Mouse (Mus musculus): Measurements from ENCODE around the gene Ddx27. TPM values are rescaled to one million over a fixed set of nuclear protein-coding genes. Genes with fewer than 3 reads are reported as not detected.

The Ddx27 gene
- polyA plus RNA-seq, 1 experiment from 2014 or later: 45.3 TPM

GRCm38 (mm10) chr2:167078931-167079495 lies 64.0 kb downstream of the Ddx27 start:
- peaks cover 5% of the 10 kb centered on the region; the same call in 1 of the 2 replicates for H3K4me1 ChIP-seq (ENCODE audit: control insufficient read depth, insufficient read depth, low read length)
- no peak overlapping the region for H3K4me2 ChIP-seq (replicated peaks; ENCODE audit: low read depth, low read length)
- no peak overlapping the region for H3K27ac ChIP-seq (ENCODE audit: low read length)
- WGBS: 34% methylated on average over 9 of the region's 9 CpGs
- no peaks in the 10 kb centered on the region for H3K9me3 ChIP-seq (ENCODE audit: control insufficient read depth, low read depth, low read length)
- no peak overlapping the region for H3K4me3 ChIP-seq (ENCODE audit: low read depth, low read length)
- ATAC-seq (ENCODE audit: insufficient number of reproducible peaks, insufficient read depth, low FRiP score, low read depth): no peak
- no peaks in the 10 kb centered on the region for H3K36me3 ChIP-seq (ENCODE audit: control insufficient read depth, insufficient read depth, low read length)
- no peak overlapping the region for H3K9ac ChIP-seq (replicated peaks; ENCODE audit: low read depth, low read length)
- H3K27me3 ChIP-seq (ENCODE audit: control insufficient read depth, insufficient read depth, low read length): no peaks in the 10 kb centered on the region

- Histone ChIP-seq H3K9me3 (ENCODE audit: control insufficient read depth, low read depth, low read length) (no peaks in the 10 kb centered on the region), H3K27me3 (ENCODE audit: control insufficient read depth, insufficient read depth, low read length) (no peaks in the 10 kb centered on the region), H3K36me3 (ENCODE audit: control insufficient read depth, insufficient read depth, low read length) (no peaks in the 10 kb centered on the region), H3K4me1 (ENCODE audit: control insufficient read depth, insufficient read depth, low read length) (peaks cover 5% of the 10 kb centered on the region; the same call in 1 of the 2 replicates), H3K9ac (replicated peaks; ENCODE audit: low read depth, low read length) (no peak overlapping the region), H3K4me2 (replicated peaks; ENCODE audit: low read depth, low read length) (no peak overlapping the region), H3K27ac (ENCODE audit: low read length) (no peak overlapping the region), H3K4me3 (ENCODE audit: low read depth, low read length) (no peak overlapping the region)
- ATAC-seq (ENCODE audit: insufficient number of reproducible peaks, insufficient read depth, low FRiP score, low read depth): no peak
- WGBS: 35% methylated on average over 18 of the region's 18 CpGs
These were observed 64.7 kb downstream of the Ddx27 start for GRCm38 (mm10) chr2:167079535-167080257.

GRCm38 (mm10) chr2:167080387-167080786 lies 65.4 kb downstream of the Ddx27 start:
- 58% methylated on average over 3 of the region's 3 CpGs for WGBS

GRCm38 (mm10) chr2:167081135-167081534 lies 66.1 kb downstream of the Ddx27 start:
- Histone ChIP-seq H3K27me3 (ENCODE audit: control insufficient read depth, insufficient read depth, low read length) (no peaks in the 10 kb centered on the region), H3K9me3 (ENCODE audit: control insufficient read depth, low read depth, low read length) (no peaks in the 10 kb centered on the region), H3K4me1 (ENCODE audit: control insufficient read depth, insufficient read depth, low read length) (peaks cover 5% of the 10 kb centered on the region; the same call in 1 of the 2 replicates), H3K36me3 (ENCODE audit: control insufficient read depth, insufficient read depth, low read length) (no peaks in the 10 kb centered on the region), H3K9ac (replicated peaks; ENCODE audit: low read depth, low read length) (no peak overlapping the region), H3K4me3 (ENCODE audit: low read depth, low read length) (no peak overlapping the region), H3K4me2 (replicated peaks; ENCODE audit: low read depth, low read length) (no peak overlapping the region), H3K27ac (ENCODE audit: low read length) (no peak overlapping the region)
- WGBS: 65% methylated on average over 6 of the region's 6 CpGs
- no peak for ATAC-seq (ENCODE audit: insufficient number of reproducible peaks, insufficient read depth, low FRiP score, low read depth)

More at GRCm38 (mm10) chr2:167080387-167080786, 65.4 kb downstream of the Ddx27 start:
- peaks cover 5% of the 10 kb centered on the region; the same call in 1 of the 2 replicates for H3K4me1 ChIP-seq (ENCODE audit: control insufficient read depth, insufficient read depth, low read length)
- no peak overlapping the region for H3K4me2 ChIP-seq (replicated peaks; ENCODE audit: low read depth, low read length)
- H3K9me3 ChIP-seq (ENCODE audit: control insufficient read depth, low read depth, low read length): no peaks in the 10 kb centered on the region
- no peak overlapping the region for H3K9ac ChIP-seq (replicated peaks; ENCODE audit: low read depth, low read length)
- no peak overlapping the region for H3K27ac ChIP-seq (ENCODE audit: low read length)
- no peak for ATAC-seq (ENCODE audit: insufficient number of reproducible peaks, insufficient read depth, low FRiP score, low read depth)
- H3K27me3 ChIP-seq (ENCODE audit: control insufficient read depth, insufficient read depth, low read length): no peaks in the 10 kb centered on the region
- no peak overlapping the region for H3K4me3 ChIP-seq (ENCODE audit: low read depth, low read length)
- H3K36me3 ChIP-seq (ENCODE audit: control insufficient read depth, insufficient read depth, low read length): no peaks in the 10 kb centered on the region

GRCm38 (mm10) chr2:167081639-167082038 lies 66.6 kb downstream of the Ddx27 start:
- Histone ChIP-seq H3K4me1 (ENCODE audit: control insufficient read depth, insufficient read depth, low read length) (peaks cover 5% of the 10 kb centered on the region; the same call in 1 of the 2 replicates), H3K27ac (ENCODE audit: low read length) (no peak overlapping the region), H3K9ac (replicated peaks; ENCODE audit: low read depth, low read length) (no peak overlapping the region), H3K27me3 (ENCODE audit: control insufficient read depth, insufficient read depth, low read length) (no peaks in the 10 kb centered on the region), H3K36me3 (ENCODE audit: control insufficient read depth, insufficient read depth, low read length) (no peaks in the 10 kb centered on the region), H3K4me3 (ENCODE audit: low read depth, low read length) (no peak overlapping the region), H3K9me3 (ENCODE audit: control insufficient read depth, low read depth, low read length) (no peaks in the 10 kb centered on the region), H3K4me2 (replicated peaks; ENCODE audit: low read depth, low read length) (no peak overlapping the region)
- WGBS: 18% methylated on average over 4 of the region's 4 CpGs
- no peak for ATAC-seq (ENCODE audit: insufficient number of reproducible peaks, insufficient read depth, low FRiP score, low read depth)

Other genes with a start within 250 kb of the Ddx27 start
- 5.7 and 7.9 TPM in 2 replicates for gene Trp53rkb, start 222.7 kb upstream of the Ddx27 start, polyA plus RNA-seq (2014; fragmentation: Nextera tagmentation; extraction: Ambion mirVana)
- gene Arfgef2, start 209.6 kb upstream of the Ddx27 start, polyA plus RNA-seq (2014; fragmentation: Nextera tagmentation; extraction: Ambion mirVana): 6.2 and 6.4 TPM in 2 replicates
- 139 TPM in 2 replicates for gene Cse1l, start 109.2 kb upstream of the Ddx27 start, polyA plus RNA-seq (2014; fragmentation: Nextera tagmentation; extraction: Ambion mirVana)
- gene Stau1, start 18.9 kb upstream of the Ddx27 start, polyA plus RNA-seq (2014; fragmentation: Nextera tagmentation; extraction: Ambion mirVana): 81.9 and 82.3 TPM in 2 replicates
- gene Znfx1, start 47.8 kb downstream of the Ddx27 start, polyA plus RNA-seq (2014; fragmentation: Nextera tagmentation; extraction: Ambion mirVana): 6.7 TPM in 2 replicates
- gene Kcnb1, start 175.0 kb downstream of the Ddx27 start, polyA plus RNA-seq (2014; fragmentation: Nextera tagmentation; extraction: Ambion mirVana): 2.1 and 2.5 TPM in 2 replicates
- gene Ptgis, start 225.4 kb downstream of the Ddx27 start, polyA plus RNA-seq (2014; fragmentation: Nextera tagmentation; extraction: Ambion mirVana): 26.6 and 28.1 TPM in 2 replicates

All from stomach, embryonic 14.5 days (tissue).